Mouse (Mus musculus): ENCODE data around the gene Tmem74b. TPM values are rescaled to one million over a fixed set of nuclear protein-coding genes. Genes with fewer than 3 reads are reported as not detected.

Tmem74b gene
- total RNA-seq, 2 experiments from 2014 or later: 1.3 to 1.6 TPM

DNA sequence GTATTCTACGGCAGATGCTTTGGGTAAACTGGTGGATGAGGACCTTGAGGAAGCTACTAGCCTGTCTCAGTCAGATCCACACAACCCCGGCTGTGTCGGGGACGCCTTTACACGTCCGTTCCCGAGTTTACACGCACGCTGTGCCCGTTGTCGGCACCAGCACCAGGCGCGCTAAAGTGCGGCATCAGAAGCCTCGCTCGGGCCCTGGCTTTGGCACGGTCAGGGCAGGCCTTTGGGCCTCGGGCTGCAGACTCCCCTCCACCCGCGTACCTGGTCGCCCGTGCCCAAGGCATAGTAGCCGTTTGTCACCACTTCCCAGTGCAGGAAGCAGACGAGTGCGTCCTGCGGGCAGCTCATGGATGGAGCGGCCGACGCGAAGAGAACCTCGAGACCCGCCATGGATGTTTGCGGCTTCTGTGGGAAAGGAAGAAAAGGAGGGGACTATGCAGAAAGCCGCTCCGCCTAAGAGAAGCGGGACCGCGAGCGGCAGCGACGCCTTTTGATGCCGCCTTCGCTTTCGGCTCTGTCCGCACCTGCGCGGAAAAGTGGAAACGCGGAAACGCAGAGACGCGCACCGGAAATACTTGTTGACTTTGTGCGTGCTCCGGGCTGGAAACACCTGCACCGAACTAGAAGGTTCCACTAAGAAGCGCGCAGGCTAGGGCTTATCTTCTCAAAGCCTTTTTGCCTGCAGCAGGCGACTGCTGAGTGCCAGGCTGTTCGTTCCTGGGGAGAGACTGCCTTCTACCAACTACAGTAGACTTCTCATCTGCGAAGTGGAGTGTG lies 39.1 kb downstream of the Tmem74b start:
- DNase-seq (ENCODE audit: low spot score in 2 of 2): peak; percentile 58 to 86

DNA sequence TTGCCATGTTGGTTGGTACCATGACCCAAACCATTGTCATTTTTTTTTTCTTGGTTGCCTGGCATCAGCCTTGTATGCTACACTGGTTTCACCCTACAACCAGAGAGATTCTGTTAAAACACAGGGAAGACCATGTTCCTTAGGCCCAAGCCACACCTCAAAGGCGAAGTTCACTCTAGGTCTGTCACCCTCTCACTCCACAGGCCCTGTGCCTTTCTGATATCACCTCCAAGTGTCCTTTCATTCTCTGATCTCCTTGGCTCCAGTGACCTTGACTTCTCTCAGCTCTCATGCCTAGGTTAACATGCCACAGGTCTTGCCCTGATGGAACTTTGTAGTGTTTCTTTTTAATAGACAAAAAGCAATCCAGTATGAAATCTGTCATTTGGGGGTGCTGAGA lies 40.3 kb downstream of the Tmem74b start:
- no peak for DNase-seq (ENCODE audit: low spot score in 2 of 2)

DNA sequence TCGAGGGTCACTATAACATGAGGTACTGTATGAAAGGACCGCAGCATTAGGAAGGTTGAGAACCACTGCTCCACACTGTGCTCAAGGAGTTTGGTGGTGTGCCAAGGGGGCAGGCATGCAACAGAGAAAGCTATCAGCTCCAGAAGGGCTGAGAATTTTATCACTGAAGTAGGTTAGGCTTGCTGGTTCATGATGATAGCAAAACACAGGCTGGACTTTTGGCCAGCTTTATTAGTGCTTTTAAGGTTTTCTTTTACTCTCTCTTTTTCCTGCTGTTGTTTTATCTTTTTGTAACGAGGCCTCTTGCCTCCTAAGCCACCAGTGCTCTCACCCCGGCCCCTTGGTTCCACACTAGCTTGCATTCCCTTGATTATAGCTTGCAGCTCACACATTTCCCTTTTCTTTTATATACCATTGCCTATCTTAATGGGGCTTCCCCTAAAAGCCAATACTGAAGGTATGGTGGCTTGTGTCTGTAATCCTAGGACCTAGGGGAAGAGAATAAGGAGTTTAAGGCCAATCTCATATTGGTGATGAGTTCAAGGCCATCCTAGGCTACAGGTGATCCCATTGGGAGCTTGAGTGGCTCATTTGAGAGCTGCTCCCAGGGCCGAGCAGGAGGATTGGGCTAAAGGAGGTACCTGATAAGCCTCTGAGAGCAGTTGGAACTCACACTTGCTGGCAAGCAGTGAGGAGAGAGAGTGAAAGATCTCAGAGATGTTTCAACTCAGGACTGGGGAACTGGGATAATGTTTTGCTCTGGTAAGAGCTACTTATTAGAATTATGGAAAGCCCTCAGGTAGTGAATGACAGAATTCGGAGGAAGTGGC lies 41.3 kb downstream of the Tmem74b start:
- no peak for DNase-seq (ENCODE audit: low spot score in 2 of 2)

DNA sequence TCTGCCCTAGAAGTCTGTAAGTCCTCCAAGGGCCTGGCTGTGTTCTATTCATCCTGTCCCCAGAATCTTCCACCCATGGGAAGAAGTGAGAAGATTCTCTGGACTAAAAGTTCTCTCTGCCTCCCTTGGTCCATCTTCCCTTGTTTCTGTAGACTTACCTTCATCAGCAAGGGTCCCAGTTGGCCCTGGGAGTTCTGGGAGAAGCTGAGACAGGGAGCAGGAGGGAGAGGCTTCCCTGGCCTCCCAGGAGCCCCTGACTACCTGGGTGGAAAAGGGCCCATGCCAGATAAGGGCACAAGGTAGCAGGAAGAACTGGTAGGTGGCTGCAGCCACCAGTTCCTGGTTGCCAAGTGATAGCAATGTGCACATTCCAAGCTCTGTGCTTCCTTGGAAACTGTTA lies 42.0 kb downstream of the Tmem74b start, which contains the start of gene Psmf1:
TSS of gene Psmf1 (minus strand) at position 342 of the 400 bp plus-strand sequence.
- no peak for DNase-seq (ENCODE audit: low spot score in 2 of 2)

- peak; percentile 44 to 64 for DNase-seq (ENCODE audit: low spot score in 2 of 2)
Measured at GRCm38 (mm10) chr2:151747847-151748705, 46.3 kb downstream of the Tmem74b start.

GRCm38 (mm10) chr2:151751330-151751729 lies 49.5 kb downstream of the Tmem74b start:
- DNase-seq (ENCODE audit: low spot score in 2 of 2): no peak

DNA sequence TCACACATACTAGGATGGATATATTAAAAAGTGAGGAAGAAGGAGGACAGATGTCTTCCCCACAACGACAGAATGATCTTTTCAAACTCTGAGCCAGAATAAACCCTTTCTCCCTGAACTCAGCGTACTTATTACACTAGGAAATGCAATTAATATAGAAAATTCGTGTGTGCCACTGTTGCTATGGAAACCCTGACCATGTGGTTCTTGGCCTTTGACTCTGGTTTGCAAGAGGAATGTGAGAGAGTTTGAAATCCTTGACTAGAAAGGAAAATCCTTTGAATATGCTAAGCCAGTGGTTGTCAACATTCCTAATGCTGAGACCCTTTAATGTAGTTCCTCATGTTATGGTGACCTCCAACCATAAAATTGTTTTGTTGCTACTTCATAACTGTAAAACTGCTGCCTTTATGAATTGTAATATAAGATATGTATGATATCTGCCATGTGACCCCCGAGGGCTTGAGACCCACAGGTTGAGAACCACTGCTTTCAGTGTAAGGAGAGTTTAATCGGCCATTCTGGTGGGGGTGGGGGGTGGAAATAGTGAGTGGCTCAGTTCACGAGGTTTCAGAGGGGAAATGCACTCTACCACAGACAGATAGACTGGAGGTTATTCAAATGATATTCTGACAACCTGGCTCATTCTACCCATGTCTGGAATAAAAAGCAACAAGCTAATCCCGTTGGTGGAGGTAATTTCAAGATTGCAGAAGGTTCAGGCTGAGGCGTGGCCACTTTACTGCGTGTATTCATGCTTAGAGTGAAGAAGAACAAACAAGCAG lies 54.7 kb downstream of the Tmem74b start:
- no peak for DNase-seq (ENCODE audit: low spot score in 2 of 2)

DNA sequence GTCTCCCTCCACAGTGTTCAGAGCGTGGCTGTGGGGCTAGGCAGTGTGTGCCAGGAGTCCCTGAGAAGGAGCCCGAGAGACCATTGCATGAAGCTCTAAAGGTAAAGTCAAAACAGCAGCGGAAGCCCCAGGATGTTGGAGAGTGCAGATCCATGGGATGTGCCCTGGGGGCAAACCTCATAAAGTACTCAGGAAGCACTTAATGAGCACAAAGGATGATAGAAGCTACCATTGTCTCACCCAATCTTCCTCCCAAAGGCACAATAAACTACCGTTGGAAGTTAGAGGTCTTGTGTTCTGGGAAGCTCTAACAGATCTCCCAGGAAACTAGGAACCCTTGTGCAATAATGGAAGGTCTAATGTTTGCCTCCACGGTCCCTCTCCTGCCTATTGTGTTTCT lies 55.6 kb downstream of the Tmem74b start:
- no peak for DNase-seq (ENCODE audit: low spot score in 2 of 2)

DNA sequence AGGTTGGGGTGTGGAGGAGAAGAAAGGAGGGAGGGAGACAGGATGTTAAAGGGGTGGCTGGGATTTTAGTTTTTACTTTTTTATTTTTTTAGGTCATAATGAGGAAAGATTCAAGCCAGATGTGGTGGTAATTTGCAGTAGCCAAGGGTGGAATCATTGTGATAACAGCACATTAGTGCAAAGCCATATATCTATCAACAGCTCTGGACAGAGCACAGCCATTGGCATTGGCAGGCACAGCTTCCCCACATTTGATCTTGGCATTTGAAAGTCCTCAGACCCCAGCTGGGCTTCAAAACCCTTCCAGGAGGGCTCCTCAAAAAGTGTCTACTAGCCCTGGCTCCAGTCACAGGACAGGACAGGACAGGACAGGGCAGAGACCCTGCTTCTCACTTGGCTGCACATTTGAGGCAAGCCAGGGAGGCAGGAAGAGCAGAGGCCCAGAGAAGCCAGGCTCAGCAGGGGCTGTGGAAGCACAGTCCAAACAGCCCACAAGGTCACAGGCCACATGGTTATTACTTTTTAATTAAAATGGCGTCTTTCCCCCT lies 57.1 kb downstream of the Tmem74b start:
- DNase-seq (ENCODE audit: low spot score in 2 of 2): no peak

Other genes with a start within 250 kb of the Tmem74b start
- gene 4921509C19Rik, start 225.9 kb upstream of the Tmem74b start, total RNA-seq (2021): not detected
- gene Nsfl1c, start 207.8 kb upstream of the Tmem74b start, total RNA-seq (2021): 100 to 1,000 TPM; 132 to 145 TPM
- 100 to 1,000 TPM; 292 to 323 TPM for gene Fkbp1a, start 159.5 kb upstream of the Tmem74b start, total RNA-seq (2021)
- gene Sdcbp2, start 129.4 kb upstream of the Tmem74b start, total RNA-seq (2021): 1 to 10 TPM; 1.5 to 1.8 TPM
- 1 to 10 TPM; 3.2 to 3.7 TPM for gene Snph, start 69.4 kb upstream of the Tmem74b start, total RNA-seq (2021)
- not detected for gene Rad21l, start 33.5 kb upstream of the Tmem74b start, total RNA-seq (2021)
- 10 to 100 TPM; 30.6 to 31.5 TPM for gene Psmf1, start 42.2 kb downstream of the Tmem74b start, total RNA-seq (2021)
- gene Rspo4, start 140.9 kb downstream of the Tmem74b start, total RNA-seq (2021): under 1 TPM; 0.21 to 0.34 TPM
- under 1 TPM; 0.18 to 0.37 TPM for gene Angpt4, start 209.2 kb downstream of the Tmem74b start, total RNA-seq (2021)

Data from gastrocnemius, postnatal 4 days (tissue).